Mouse (Mus musculus): ENCODE data around the gene Ralgapa2.

Ralgapa2 gene

DNA sequence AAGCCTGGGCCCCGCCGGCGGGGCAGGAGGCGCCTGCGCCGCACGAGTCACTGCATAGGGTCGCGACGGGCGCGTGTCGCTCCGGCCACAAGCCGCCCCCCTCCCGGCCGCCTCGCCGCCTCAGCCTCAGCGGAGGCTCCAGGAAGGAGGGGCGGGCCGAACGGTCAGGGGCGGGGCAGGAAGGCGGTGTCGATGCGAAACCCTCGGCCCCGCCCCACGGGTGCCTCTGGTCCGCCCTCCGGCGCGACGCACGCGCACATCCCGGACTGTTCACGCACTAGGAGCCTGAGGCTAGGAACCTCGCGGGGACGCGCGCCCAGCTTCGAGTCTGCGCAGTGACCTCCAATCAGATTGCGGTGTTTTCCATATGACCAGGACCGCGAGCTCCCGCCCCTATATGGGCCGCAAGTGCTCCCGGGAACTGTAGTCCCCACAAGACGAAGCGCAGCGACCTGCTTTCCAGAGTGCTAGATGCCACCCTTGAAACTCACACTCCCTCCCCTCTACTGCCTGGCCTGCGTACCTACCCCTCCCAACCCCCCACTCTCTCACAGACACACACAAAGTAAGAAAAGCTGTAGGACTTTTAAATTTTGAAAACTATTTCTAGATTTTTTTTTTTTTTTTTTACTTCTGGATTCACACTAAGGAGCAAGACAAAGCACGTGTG is at the start of gene Ralgapa2:
Gene Ralgapa2, minus strand, starts transcription at position 434 of the 670 bp plus-strand sequence.
- peak; percentile 99 for DNase-seq

DNA sequence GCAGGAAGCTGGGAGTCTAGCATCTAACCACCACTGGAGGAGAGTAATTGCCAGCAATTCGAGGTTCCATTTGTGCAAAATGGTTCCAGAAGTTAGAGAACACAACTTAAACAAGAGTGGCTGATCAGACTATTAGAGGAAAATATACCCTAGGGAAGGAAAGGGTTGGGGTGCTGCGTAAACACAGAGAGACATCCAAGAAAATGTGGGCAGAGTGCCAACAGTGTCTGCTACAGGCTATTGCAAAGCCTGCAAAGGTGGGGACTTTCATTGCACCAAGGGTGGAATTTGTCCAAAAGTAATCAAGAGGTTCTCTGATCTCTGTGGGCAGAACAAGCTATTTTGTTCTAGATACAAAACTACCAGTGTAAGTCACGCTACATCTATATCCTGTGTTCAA is 49.4 kb upstream of the Ralgapa2 start:
- no peak for DNase-seq

DNA sequence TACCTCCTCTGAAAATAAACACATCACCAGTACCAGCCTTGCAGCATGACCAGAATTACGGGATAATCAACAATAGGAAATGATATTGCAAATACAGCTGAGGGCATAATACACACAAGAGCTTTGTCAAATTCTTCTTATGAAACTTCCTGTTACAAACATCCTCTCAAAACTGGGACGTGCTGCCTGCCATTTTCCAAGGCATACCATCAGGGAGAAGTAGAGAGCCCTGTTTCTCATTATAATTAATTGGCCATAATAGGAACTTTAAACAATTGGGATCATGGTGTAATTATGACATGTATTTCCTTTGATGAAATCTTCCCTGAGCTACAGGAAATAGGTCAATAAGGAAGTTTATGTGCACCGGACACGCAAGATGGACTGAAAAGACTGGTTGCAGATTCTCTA is 48.5 kb upstream of the Ralgapa2 start:
- no peak for DNase-seq

DNA sequence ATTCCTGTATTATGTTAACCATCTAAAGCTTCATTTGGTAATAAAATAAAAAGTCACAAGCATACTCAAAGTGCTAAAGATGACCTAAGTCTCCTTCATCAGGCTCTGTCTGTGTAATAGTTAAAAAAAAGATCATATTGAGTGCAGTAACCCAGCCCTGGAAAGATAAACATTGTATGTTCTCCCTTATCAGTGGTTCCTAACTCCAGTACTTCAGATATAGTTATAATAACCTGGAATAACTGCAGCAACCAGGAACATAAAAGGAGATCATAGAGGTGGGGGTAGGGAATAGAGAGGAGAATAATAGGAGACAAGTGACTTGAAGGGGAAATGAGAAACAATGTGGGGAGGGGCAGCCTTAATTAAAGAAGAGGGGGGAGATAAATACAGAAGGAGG is 44.0 kb upstream of the Ralgapa2 start:
- DNase-seq = no peak

DNA sequence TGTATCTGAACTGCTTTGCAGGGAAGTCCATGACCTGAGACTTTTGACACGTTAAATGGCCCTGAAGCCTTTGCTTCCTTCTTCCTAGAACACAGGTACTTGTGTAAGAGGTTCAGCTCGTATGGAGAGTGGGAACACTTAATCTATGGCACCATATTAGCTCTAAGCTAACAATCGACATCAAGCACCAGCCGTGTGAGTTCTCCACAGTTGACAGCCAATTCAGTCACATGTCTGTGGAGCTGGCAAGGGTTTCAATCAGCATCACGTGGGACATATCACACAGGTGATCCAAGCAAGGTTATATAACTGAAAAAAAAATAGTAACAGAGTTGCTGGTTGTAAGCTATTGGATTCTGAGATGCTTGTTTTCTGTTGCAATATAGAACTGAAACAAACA is 43.2 kb upstream of the Ralgapa2 start:
- no peak for DNase-seq

DNA sequence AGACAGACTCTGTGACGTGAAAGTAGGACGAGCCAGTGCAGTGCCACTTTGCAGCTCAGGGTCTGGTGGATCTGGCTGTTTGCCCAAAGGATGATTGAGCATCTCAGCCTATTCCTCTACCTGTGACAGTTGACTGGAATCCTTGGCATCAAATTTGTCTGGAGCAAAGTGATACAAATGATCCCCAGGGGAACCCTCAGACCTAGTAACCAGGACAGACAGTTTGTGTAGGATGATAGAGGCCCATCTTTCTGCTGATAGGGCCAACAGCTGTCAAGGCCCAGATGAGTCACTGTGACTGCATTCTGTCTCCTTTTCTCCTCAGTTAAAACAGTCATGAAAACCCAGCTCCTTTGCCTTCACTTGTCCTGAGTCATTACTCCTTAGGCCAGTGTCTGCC is 41.6 kb upstream of the Ralgapa2 start:
- peak; percentile 11 for DNase-seq

DNA sequence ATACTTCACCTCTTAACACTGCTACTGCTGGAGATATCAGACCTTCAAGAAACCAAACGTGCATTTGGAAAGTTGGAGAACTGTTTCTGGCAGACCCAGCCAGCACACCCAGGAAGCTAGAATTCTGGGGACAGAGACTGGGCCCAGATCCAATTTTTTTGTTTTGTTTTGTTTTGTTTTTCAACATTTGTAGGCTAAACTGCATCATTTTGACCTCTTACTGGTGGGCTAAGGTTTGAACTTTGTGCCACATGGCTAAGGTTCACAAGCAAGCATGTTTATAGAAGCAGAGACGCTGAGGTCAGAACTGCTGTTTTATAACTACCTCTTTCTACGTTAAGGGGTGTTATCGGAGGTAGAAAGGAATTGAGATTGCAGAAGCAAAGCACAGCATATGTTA is 39.7 kb upstream of the Ralgapa2 start:
- DNase-seq = no peak

DNA sequence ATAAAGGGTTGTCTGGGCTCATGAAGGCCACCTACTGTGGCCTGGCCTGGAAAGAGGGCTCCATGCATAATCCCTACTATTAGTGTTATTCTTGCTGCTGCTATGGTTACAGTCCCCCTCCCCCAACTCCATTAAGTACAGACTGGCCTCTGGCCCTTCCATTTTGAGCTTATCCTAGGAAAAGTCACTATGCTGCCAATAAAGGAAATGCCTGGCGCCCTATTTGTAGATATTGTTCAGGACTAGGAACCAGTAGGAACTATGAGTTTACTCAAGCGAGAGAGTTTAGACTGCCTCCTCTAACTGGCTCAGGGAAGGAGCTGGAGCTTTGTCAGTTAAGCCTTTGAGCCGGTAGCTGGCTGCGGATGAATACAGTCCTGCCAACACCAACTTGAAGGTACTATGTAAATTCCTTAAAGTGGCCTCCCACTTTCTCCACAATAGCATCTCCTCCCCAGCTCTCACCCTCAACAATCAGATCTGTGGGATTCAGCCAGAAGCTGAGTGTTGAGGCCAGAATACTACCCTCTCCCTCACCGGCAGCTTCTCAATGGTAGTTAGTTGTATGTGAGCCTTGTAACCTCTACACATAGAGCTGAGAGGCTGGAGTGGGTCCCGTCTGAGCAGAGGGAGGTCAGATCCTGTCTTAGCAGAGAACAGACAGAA is 37.1 kb upstream of the Ralgapa2 start:
- no peak for DNase-seq

DNA sequence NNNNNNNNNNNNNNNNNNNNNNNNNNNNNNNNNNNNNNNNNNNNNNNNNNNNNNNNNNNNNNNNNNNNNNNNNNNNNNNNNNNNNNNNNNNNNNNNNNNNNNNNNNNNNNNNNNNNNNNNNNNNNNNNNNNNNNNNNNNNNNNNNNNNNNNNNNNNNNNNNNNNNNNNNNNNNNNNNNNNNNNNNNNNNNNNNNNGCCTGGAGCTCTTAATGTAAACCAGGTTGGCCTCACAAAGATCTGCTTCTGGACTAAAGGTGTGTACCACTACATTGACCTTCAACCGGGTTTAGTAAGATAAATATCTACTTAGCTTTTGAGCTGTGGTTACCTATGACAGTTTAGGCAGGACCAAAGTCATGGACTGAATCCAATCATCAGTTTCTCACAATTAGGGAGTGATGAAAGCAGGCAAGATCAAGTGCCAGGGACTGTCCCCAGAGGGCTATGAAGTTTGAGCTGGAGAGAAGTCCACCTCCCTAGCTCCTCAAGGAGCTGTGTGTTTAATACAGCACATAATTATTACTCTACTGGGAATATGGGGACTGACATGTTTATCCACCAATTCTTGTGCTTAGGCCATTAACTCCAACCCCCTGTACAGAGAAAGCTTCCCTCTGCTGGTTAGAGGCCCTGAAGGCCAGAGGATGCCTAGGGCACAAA is 32.1 kb upstream of the Ralgapa2 start:
- DNase-seq = no peak

DNA sequence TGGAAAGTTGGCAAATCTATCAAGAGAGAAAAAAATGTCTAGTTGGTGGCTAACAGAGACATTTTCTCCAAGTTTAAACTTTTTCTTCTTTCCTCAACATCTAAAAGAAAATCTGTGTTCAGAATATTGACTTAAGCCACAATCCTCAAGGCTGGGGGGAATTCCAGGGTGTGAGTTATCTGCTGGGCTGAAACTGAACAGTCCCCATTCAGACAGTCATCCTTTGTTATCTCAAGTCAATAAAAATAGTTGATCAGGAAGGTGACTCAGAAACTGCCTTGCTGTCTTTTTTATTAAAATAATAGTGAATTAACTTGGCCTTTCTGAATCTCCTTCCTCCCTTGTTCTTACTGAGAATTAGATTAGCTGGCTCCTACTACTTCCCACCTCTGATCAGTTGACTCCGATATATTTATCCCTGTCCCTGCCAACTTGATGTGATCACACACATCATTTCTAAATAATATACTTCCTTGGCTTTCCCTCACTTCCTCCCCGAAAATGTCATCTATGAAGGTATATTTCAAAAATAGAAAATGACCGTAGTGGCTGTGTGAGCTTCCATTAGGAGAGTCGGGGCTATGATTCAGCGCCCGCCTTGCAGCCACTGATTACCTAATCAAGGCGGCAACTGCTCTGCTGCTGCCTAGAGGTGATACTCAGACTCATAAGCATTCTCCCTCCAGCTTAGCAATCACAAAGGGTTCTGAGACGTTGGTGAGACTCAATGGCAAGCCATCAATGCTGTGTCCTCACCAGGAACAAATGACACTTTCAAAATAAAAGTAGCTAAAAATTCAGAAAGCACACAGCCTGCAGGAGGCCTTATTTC is 21.2 kb upstream of the Ralgapa2 start:
- no peak for DNase-seq

DNA sequence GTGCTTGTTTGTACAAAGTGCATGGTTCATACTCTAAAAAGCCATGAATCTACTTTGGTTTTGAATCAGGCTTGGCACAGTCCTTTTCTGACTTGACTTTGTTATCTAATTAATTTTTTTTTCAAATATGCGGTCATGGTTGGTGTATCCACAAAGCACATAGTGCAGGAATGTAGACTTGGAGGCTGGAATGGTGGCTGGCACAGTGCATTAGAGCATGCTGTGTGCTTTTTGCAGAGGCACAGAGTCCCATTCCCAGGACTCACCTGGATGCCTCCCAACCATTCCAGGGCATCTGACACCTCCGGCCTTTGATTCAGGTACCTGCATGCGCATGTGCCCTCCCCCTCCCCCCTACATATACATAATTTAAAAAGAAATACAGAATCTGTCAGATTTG is 20.3 kb upstream of the Ralgapa2 start:
- DNase-seq = no peak

DNA sequence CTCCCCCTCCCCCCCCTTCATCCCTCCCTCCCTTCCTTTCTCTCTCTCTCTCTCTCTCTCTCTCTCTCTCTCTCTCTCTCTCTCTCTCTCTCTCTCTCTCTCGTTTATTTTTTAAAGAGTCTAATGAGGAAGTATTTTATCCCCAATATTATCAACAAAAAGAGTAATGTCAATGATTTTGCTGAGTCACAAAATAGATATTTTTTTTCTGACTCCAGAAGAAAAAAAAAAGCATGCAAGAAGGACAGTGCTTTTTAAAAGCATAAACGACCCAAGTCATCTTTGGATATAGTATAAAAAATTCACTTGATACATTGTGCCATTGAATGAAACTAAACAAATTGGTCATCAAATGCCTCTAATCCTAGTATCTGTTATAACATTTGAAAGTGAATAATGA is 13.3 kb upstream of the Ralgapa2 start:
- no peak for DNase-seq

DNA sequence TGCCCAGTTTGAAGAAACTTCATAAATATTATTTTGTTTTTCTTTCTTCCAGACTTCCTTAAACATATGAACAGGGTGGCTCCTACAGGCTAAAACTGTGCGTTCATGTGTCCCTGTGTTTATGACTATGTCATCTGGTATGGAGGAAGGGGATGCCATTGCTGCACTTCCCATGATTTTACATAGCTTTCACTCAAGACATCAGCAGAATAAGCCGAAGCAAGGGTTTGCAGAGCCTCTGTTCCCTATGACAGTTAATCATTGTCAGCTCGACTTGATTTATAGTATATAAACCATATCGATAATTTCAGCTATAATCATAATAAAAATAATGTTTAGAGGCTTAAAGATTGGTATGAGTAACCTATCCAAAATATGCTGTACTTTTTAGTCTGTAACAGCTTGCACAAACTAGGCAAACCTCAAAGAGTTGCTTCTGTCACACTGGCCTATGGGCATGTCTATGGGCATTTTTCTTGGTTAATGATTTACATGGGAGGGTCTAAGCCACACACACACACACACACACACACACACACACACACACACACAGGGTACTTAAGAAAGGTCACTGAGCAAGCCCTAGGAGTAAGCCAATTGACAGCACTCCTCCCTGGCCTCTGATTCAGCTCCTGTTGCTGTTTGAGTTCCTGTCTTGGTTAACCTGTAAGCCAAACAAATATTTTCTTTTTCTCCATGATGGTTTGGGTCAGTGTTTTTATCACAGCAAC is 12.7 kb upstream of the Ralgapa2 start:
- DNase-seq = no peak

DNA sequence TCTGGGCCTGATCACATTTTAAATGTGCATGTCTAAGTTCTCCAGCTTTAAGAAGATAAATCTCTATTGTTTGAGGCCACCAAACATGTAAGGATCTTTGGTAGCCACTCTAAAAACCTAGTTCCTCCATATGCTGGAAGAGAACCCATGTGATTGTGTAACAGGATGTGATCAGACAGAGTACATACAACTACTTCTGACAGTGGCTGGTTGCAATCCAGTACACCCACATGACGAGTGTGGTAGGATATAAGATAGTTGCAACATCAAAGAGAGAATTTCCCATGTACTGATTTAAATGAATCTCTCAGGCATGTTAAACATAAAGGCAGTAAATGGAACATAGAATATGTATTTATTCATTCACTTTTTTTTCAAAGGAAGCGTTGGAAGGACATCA is 4.8 kb upstream of the Ralgapa2 start:
- DNase-seq = no peak

DNA sequence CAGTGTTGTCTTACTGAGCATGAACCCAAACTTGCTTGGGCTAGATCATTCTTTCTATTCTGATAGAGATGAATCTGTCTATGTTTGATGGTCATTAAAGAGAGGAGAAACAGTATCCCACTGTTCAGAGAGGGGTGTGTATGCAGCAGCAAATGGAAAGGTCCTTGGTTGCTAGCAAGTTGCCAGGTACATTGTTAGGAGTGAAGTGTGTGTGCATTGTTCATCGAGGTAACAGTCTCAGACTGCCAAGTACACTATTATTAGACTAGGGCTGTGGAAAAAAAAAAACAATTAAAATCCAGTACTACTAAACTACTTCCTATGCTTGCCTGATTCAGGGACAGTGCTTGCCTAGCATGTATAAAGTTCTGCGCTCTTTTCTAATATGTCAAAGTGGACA is 2.9 kb upstream of the Ralgapa2 start:
- DNase-seq = no peak

DNA sequence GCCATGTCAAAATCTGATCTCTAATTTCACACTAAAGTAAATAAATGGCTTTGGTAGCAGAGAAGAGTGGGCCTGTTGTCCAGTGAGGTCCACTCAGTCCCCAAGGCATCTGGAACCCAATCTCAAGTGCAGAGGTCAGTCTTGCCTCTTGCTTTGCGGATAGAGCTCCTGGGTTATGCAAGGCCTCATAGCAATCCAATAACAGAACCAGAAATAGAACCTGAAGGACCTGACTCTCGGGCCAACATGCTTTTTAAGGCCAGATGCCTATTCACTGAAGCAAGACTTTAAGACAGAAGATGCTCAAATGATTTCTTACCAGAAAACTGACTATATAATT is 407 bp upstream of the Ralgapa2 start:
- no peak for DNase-seq

DNA sequence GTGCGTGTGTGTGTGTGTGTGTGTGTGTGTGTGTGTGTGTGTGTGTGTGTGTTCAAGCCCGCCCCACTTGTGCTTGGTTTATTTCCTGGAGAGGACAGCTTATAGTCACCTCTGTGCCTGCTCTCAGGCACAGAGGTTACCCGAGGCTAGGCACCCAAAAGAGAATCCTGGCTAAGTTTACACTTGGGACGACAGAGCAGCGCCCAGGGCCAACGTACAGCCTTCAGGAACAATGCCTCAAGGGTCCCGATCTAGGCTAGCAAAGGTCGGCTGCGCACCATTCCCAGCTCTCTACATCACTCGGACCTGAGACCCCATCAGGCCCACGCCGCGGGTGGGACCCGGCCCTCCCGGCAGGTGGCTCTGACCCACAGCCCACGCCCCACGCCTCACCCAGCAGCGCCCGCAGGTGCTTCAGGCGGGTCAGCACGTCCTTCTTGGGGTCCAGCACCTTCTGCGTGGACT is 711 bp downstream of the Ralgapa2 start:
- DNase-seq = no peak

DNA sequence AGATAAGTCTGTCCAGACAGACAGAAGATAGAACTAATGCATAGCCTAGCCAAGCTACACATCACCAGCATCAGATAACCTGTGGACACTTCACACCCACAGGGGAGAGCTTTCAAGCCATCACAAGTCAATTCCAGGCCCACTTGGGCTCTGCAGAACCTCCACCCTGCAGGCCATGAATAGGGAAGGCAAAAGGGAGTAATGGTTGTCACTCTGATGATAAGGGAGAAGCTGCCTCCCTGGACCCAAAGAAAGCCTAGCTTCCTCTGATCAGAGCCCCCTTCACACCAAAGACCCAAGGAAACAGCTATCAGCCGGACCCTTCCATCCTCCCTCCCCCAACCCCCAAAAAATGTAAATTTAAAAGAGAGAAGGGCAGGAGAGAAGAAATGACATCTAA is 1.4 kb downstream of the Ralgapa2 start:
- no peak for DNase-seq

DNA sequence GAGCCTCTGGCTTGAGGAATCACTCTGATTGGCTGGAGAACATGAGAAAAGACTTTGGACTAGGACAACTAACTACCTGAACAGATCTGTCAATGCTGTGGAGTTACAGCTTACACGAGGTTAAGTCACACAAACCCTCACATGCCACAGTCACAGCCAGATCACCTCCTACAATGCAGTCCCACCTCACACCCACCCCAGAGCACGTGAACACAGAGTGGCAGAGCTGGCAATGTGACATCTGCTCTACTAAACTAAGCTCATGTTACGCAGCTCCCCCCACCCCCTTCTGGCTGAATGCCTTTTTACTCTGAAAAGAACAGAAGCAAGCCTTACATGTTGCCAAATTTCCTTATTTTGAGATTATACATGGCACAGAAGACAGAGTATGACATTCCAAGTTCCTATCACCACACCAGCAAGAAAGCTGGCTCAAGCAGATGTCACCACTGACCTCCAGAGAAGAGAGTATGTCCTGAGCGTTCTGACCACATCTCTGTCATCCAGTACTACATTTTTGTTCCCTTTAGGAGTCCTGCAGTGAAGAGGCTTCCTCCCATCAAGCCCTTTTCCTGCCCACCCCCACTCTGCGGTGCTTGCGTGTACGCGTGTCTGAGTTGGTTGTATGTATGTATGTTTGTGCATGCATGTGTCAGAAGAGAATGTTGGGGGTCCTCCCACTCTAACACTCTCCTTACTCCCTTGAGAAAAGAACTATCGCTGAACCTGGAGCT is 9.4 kb downstream of the Ralgapa2 start:
- peak; percentile 63 for DNase-seq

DNA sequence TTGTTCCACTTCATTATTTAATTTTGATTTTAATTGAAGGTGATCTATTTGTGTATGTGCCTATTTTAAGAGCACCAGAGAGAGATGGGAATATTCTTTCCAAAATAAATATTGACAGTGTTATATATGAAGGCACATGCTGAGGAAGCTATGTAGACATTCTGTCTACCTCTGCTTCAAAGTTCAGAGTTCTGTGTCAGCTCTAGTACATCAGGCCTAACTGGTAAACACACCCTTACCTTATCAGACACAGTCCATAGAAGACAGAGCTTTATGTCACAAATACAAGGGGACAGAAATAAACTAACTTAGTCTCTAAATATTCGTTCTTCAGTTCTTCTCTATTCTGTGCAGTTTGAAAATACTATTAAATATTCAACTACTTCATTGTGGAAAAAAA is 12.1 kb downstream of the Ralgapa2 start:
- no peak for DNase-seq

DNA sequence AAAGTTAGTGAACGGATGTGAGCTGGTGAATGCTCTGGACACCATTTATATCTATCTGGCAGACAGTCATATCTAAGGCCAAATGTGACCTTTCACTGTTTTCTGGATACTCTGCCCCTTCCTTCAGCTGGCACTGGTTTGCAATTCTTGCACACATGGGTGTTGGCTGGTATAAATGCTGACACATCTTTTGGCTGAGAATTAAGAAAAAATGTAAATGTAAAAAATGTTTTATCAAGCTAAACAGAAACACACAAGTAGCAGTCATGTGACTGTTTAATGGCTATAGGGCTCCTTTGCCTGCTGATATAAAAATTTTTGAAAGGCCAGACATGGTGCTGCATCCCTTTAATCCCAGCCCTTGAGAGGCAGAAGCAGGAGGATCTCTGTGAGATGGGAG is 13.0 kb downstream of the Ralgapa2 start:
- DNase-seq = no peak

DNA sequence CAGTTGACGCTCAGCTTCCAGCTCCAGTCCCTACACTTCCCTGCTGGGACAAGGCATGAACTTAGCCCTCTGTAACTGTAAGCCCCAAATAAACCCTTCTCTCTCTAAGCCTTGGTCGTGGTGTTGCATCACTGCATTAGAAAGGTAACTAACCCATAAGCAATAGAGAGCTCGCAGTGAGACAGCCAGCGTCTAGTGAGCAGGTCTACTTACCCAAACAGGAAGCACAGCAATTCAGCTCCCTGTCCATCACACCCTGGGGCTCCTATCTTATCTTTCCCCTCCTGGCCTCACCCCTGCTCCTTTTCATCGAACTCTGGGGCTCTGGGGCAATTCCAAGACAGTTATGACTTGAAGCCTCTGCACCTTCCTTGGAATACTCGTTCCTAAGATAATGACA is 13.8 kb downstream of the Ralgapa2 start:
- DNase-seq = no peak

All from right cerebral cortex, postnatal 25 days (tissue).